Mouse (Mus musculus): ENCODE results near the gene Hoxb3. TPM values are rescaled to one million over a fixed set of nuclear protein-coding genes. Genes with fewer than 3 reads are reported as not detected.

The Hoxb3 gene
- not detected in 2 replicates for polyA plus RNA-seq (2015; fragmentation: Nextera tagmentation; extraction: Ambion mirVana)

GRCm38 (mm10) chr11:96323154-96323553 lies at the start of gene Hoxb3:
Hoxb3 (plus strand) TSS chr11:96323326.
- Histone ChIP-seq H3K9me3 (replicated peaks) (no peaks in the 10 kb centered on the region), H3K36me3 (ENCODE audit: poor library complexity, severe bottlenecking) (no peaks in the 10 kb centered on the region), H3K27me3 (peaks cover 100% of the 10 kb centered on the region), H3K4me1 (no peaks in the 10 kb centered on the region), H3K4me2 (no peak within 1 kb of the TSS), H3K4me3 (no peak within 1 kb of the TSS), H3K27ac (no peak within 1 kb of the TSS), H3K9ac (no peak within 1 kb of the TSS)
- 0% methylated on average over 10 of the region's 10 CpGs for WGBS
- no peak for ATAC-seq

- no peak for ATAC-seq
- Histone ChIP-seq H3K9ac (no peak overlapping the region), H3K4me2 (no peak overlapping the region), H3K27me3 (peaks cover 99% of the 10 kb centered on the region), H3K4me3 (no peak overlapping the region), H3K4me1 (peaks cover 4% of the 10 kb centered on the region; the same call in 1 of the 2 replicates), H3K27ac (no peak overlapping the region), H3K36me3 (ENCODE audit: poor library complexity, severe bottlenecking) (no peaks in the 10 kb centered on the region), H3K9me3 (replicated peaks) (no peaks in the 10 kb centered on the region)
- 3% methylated on average over 10 of the region's 10 CpGs for WGBS
These were observed 48.7 kb upstream of the Hoxb3 start for GRCm38 (mm10) chr11:96274428-96274827.

- Histone ChIP-seq H3K27me3 (peaks cover 99% of the 10 kb centered on the region), H3K9ac (no peak overlapping the region), H3K9me3 (replicated peaks) (no peaks in the 10 kb centered on the region), H3K36me3 (ENCODE audit: poor library complexity, severe bottlenecking) (no peaks in the 10 kb centered on the region), H3K4me1 (peaks cover 4% of the 10 kb centered on the region; the same call in 1 of the 2 replicates), H3K27ac (no peak overlapping the region), H3K4me3 (no peak overlapping the region), H3K4me2 (no peak overlapping the region)
- no peak for ATAC-seq
- WGBS: 5% methylated on average over 4 of the region's 4 CpGs
These were observed 47.2 kb upstream of the Hoxb3 start for GRCm38 (mm10) chr11:96275896-96276295.

GRCm38 (mm10) chr11:96277151-96278044 lies 45.7 kb upstream of the Hoxb3 start:
- H3K9me3 ChIP-seq (replicated peaks): no peaks in the 10 kb centered on the region
- 2% methylated on average over 35 of the region's 35 CpGs for whole genome bisulfite sequencing
- H3K36me3 ChIP-seq (ENCODE audit: poor library complexity, severe bottlenecking): no peaks in the 10 kb centered on the region
- H3K27me3 ChIP-seq: peaks cover 99% of the 10 kb centered on the region
- H3K4me1 ChIP-seq: peaks cover 2% of the 10 kb centered on the region; the same call in 1 of the 2 replicates
- H3K27ac ChIP-seq: no peak overlapping the region
- H3K9ac ChIP-seq: no peak overlapping the region
- H3K4me2 ChIP-seq: no peak overlapping the region
- no peak for ATAC-seq
- H3K4me3 ChIP-seq: no peak overlapping the region

- H3K36me3 ChIP-seq (ENCODE audit: poor library complexity, severe bottlenecking): no peaks in the 10 kb centered on the region
- H3K4me2 ChIP-seq: no peak overlapping the region
- no peaks in the 10 kb centered on the region for H3K9me3 ChIP-seq (replicated peaks)
- H3K27me3 ChIP-seq: peaks cover 99% of the 10 kb centered on the region
- no peak overlapping the region for H3K4me3 ChIP-seq
- WGBS: 22% methylated on average over 14 of the region's 14 CpGs
- H3K9ac ChIP-seq: no peak overlapping the region
- no peaks in the 10 kb centered on the region for H3K4me1 ChIP-seq
- ATAC-seq: no peak
- H3K27ac ChIP-seq: no peak overlapping the region
These were observed 44.8 kb upstream of the Hoxb3 start for GRCm38 (mm10) chr11:96278324-96278723.

GRCm38 (mm10) chr11:96278773-96279172 lies 44.4 kb upstream of the Hoxb3 start:
- H3K9ac ChIP-seq: no peak overlapping the region
- no peaks in the 10 kb centered on the region for H3K9me3 ChIP-seq (replicated peaks)
- no peaks in the 10 kb centered on the region for H3K36me3 ChIP-seq (ENCODE audit: poor library complexity, severe bottlenecking)
- no peak overlapping the region for H3K27ac ChIP-seq
- no peak overlapping the region for H3K4me2 ChIP-seq
- H3K27me3 ChIP-seq: peaks cover 99% of the 10 kb centered on the region
- H3K4me3 ChIP-seq: no peak overlapping the region
- WGBS: under 1% methylated on average over 9 of the region's 9 CpGs
- 0 out of 2 replicates have a peak, but pooled peaks have one; percentile 50 for ATAC-seq
- no peaks in the 10 kb centered on the region for H3K4me1 ChIP-seq

GRCm38 (mm10) chr11:96279421-96280233 lies 43.5 kb upstream of the Hoxb3 start:
- WGBS: 2% methylated on average over 31 of the region's 31 CpGs
- Histone ChIP-seq H3K4me3 (no peak overlapping the region), H3K36me3 (ENCODE audit: poor library complexity, severe bottlenecking) (no peaks in the 10 kb centered on the region), H3K4me1 (peaks cover 5% of the 10 kb centered on the region; the same call in 1 of the 2 replicates), H3K4me2 (no peak overlapping the region), H3K27ac (no peak overlapping the region), H3K27me3 (peaks cover 99% of the 10 kb centered on the region), H3K9me3 (replicated peaks) (no peaks in the 10 kb centered on the region), H3K9ac (no peak overlapping the region)
- ATAC-seq: no peak

GRCm38 (mm10) chr11:96280399-96281378 lies 42.4 kb upstream of the Hoxb3 start:
- Histone ChIP-seq H3K9me3 (replicated peaks) (no peaks in the 10 kb centered on the region), H3K36me3 (ENCODE audit: poor library complexity, severe bottlenecking) (no peaks in the 10 kb centered on the region), H3K27ac (no peak overlapping the region), H3K4me1 (peaks cover 5% of the 10 kb centered on the region; the same call in 1 of the 2 replicates), H3K27me3 (peaks cover 99% of the 10 kb centered on the region), H3K4me3 (no peak overlapping the region), H3K4me2 (no peak overlapping the region), H3K9ac (no peak overlapping the region)
- 6% methylated on average over 8 of the region's 8 CpGs for WGBS
- no peak for ATAC-seq

- Histone ChIP-seq H3K4me2 (no peak overlapping the region), H3K27ac (no peak overlapping the region), H3K4me3 (no peak overlapping the region), H3K36me3 (ENCODE audit: poor library complexity, severe bottlenecking) (no peaks in the 10 kb centered on the region), H3K27me3 (peaks cover 99% of the 10 kb centered on the region), H3K9me3 (replicated peaks) (no peaks in the 10 kb centered on the region), H3K9ac (no peak overlapping the region), H3K4me1 (peaks cover 6% of the 10 kb centered on the region; the same call in 1 of the 2 replicates)
- ATAC-seq: no peak
- WGBS: 5% methylated on average over 18 of the region's 18 CpGs
These were observed 41.7 kb upstream of the Hoxb3 start for GRCm38 (mm10) chr11:96281396-96281795.

GRCm38 (mm10) chr11:96281855-96282570 lies 41.1 kb upstream of the Hoxb3 start, which contains the start of gene Hoxb8:
Hoxb8 (plus strand) TSS chr11:96281905.
- Histone ChIP-seq H3K36me3 (ENCODE audit: poor library complexity, severe bottlenecking) (no peaks in the 10 kb centered on the region), H3K27me3 (peaks cover 99% of the 10 kb centered on the region), H3K9ac (no peak within 1 kb of the TSS), H3K4me2 (no peak within 1 kb of the TSS), H3K27ac (no peak within 1 kb of the TSS), H3K9me3 (replicated peaks) (no peaks in the 10 kb centered on the region), H3K4me1 (peaks cover 12% of the 10 kb centered on the region), H3K4me3 (no peak within 1 kb of the TSS)
- WGBS: under 1% methylated on average over 27 of the region's 27 CpGs
- ATAC-seq: no peak
